Mouse (Mus musculus): ENCODE results near the gene Auts2. TPM values are rescaled to one million over a fixed set of nuclear protein-coding genes. Genes with fewer than 3 reads are reported as not detected.
A peak's percentile ranks its signal among the peaks of the same experiment; 100 is the strongest.

Gene Auts2
- polyA plus RNA-seq, 1 experiment from 2014 or later, result 95.1 TPM

GRCm38 (mm10) chr5:131922759-131923158 is 620.4 kb downstream of the Auts2 start:
- Histone ChIP-seq H3K36me3 (ENCODE audit: poor library complexity, severe bottlenecking) (no peaks in the 10 kb centered on the region), H3K27me3 (no peaks in the 10 kb centered on the region), H3K4me2 (no peak overlapping the region), H3K27ac (no peak overlapping the region), H3K9ac (no peak overlapping the region), H3K9me3 (replicated peaks) (no peaks in the 10 kb centered on the region), H3K4me3 (no peak overlapping the region), H3K4me1 (peaks cover 38% of the 10 kb centered on the region)
- WGBS, result 58% methylated on average over 4 of the region's 4 CpGs
- ATAC-seq, result no peak

GRCm38 (mm10) chr5:131922118-131922517 is 621.0 kb downstream of the Auts2 start:
- Histone ChIP-seq H3K9ac (no peak overlapping the region), H3K36me3 (ENCODE audit: poor library complexity, severe bottlenecking) (no peaks in the 10 kb centered on the region), H3K4me3 (no peak overlapping the region), H3K9me3 (replicated peaks) (no peaks in the 10 kb centered on the region), H3K4me1 (peaks cover 44% of the 10 kb centered on the region), H3K4me2 (no peak overlapping the region), H3K27me3 (no peaks in the 10 kb centered on the region), H3K27ac (no peak overlapping the region)
- 58% methylated on average over 5 of the region's 5 CpGs for WGBS
- ATAC-seq, result no peak

GRCm38 (mm10) chr5:131919983-131920777 is 623.0 kb downstream of the Auts2 start:
- Histone ChIP-seq H3K36me3 (ENCODE audit: poor library complexity, severe bottlenecking) (no peaks in the 10 kb centered on the region), H3K27me3 (no peaks in the 10 kb centered on the region), H3K9ac (0 out of 2 replicates have a peak overlapping the region, but pooled peaks have one; percentile 26), H3K27ac (no peak overlapping the region), H3K4me3 (no peak overlapping the region), H3K4me2 (no peak overlapping the region), H3K4me1 (peaks cover 50% of the 10 kb centered on the region), H3K9me3 (replicated peaks) (no peaks in the 10 kb centered on the region)
- 44% methylated on average over 12 of the region's 12 CpGs for WGBS
- no peak for ATAC-seq

GRCm38 (mm10) chr5:131916791-131917403 is 626.2 kb downstream of the Auts2 start:
- Histone ChIP-seq H3K9ac (no peak overlapping the region), H3K27me3 (no peaks in the 10 kb centered on the region), H3K4me1 (peaks cover 57% of the 10 kb centered on the region), H3K9me3 (replicated peaks) (no peaks in the 10 kb centered on the region), H3K4me3 (no peak overlapping the region), H3K36me3 (ENCODE audit: poor library complexity, severe bottlenecking) (no peaks in the 10 kb centered on the region), H3K4me2 (0 out of 2 replicates have a peak overlapping the region, but pooled peaks have one; percentile 5), H3K27ac (no peak overlapping the region)
- ATAC-seq, result no peak
- WGBS, result 32% methylated on average over 12 of the region's 12 CpGs

GRCm38 (mm10) chr5:131913562-131913961 is 629.6 kb downstream of the Auts2 start:
- Histone ChIP-seq H3K9ac (no peak overlapping the region), H3K4me2 (0 out of 2 replicates have a peak overlapping the region, but pooled peaks have one; percentile 2)
- 10% methylated on average over 8 of the region's 8 CpGs for WGBS

GRCm38 (mm10) chr5:131912983-131913382 is 630.2 kb downstream of the Auts2 start:
- Histone ChIP-seq H3K4me2 (no peak overlapping the region), H3K36me3 (ENCODE audit: poor library complexity, severe bottlenecking) (0 out of 2 replicates have a peak, but pooled peaks cover 3% of the 10 kb centered on the region), H3K9me3 (replicated peaks) (0 out of 2 replicates have a peak, but pooled peaks cover 7% of the 10 kb centered on the region), H3K27me3 (no peaks in the 10 kb centered on the region), H3K27ac (no peak overlapping the region), H3K9ac (no peak overlapping the region), H3K4me1 (peaks cover 35% of the 10 kb centered on the region), H3K4me3 (no peak overlapping the region)
- WGBS, result 48% methylated on average over 1 of the region's 1 CpGs
- no peak for ATAC-seq

More at GRCm38 (mm10) chr5:131913562-131913961, 629.6 kb downstream of the Auts2 start:
- H3K4me1 ChIP-seq, result peaks cover 40% of the 10 kb centered on the region
- H3K27ac ChIP-seq, result no peak overlapping the region
- H3K27me3 ChIP-seq, result no peaks in the 10 kb centered on the region
- H3K9me3 ChIP-seq (replicated peaks), result 0 out of 2 replicates have a peak, but pooled peaks cover 5% of the 10 kb centered on the region
- H3K4me3 ChIP-seq, result no peak overlapping the region
- 0 out of 2 replicates have a peak, but pooled peaks cover 3% of the 10 kb centered on the region for H3K36me3 ChIP-seq (ENCODE audit: poor library complexity, severe bottlenecking)
- ATAC-seq, result no peak

- Histone ChIP-seq H3K27ac (no peak overlapping the region), H3K4me2 (no peak overlapping the region), H3K9ac (no peak overlapping the region), H3K9me3 (replicated peaks) (0 out of 2 replicates have a peak, but pooled peaks cover 7% of the 10 kb centered on the region), H3K4me3 (no peak overlapping the region), H3K4me1 (peaks cover 12% of the 10 kb centered on the region; the same call in 1 of the 2 replicates), H3K36me3 (ENCODE audit: poor library complexity, severe bottlenecking) (0 out of 2 replicates have a peak, but pooled peaks cover 3% of the 10 kb centered on the region), H3K27me3 (no peaks in the 10 kb centered on the region)
- no peak for ATAC-seq
- WGBS, result 89% methylated on average over 3 of the region's 3 CpGs
Measured at GRCm38 (mm10) chr5:131906313-131906712, 636.8 kb downstream of the Auts2 start.

- Histone ChIP-seq H3K4me2 (no peak overlapping the region), H3K4me3 (no peak overlapping the region), H3K9ac (no peak overlapping the region), H3K27me3 (no peaks in the 10 kb centered on the region), H3K9me3 (replicated peaks) (0 out of 2 replicates have a peak, but pooled peaks cover 4% of the 10 kb centered on the region), H3K4me1 (peaks cover 12% of the 10 kb centered on the region; the same call in 1 of the 2 replicates), H3K36me3 (ENCODE audit: poor library complexity, severe bottlenecking) (0 out of 2 replicates have a peak, but pooled peaks cover under 1% of the 10 kb centered on the region), H3K27ac (no peak overlapping the region)
- ATAC-seq, result no peak
- 64% methylated on average over 10 of the region's 10 CpGs for WGBS
Measured at GRCm38 (mm10) chr5:131904478-131904877, 638.7 kb downstream of the Auts2 start.

- no peak overlapping the region for H3K4me2 ChIP-seq
- H3K9me3 ChIP-seq (replicated peaks), result no peaks in the 10 kb centered on the region
- no peak overlapping the region for H3K4me3 ChIP-seq
- no peak for ATAC-seq
- peaks cover 5% of the 10 kb centered on the region; the same call in 1 of the 2 replicates for H3K4me1 ChIP-seq
- 83% methylated on average over 4 of the region's 4 CpGs for WGBS
- no peak overlapping the region for H3K9ac ChIP-seq
- no peaks in the 10 kb centered on the region for H3K36me3 ChIP-seq (ENCODE audit: poor library complexity, severe bottlenecking)
- no peak overlapping the region for H3K27ac ChIP-seq
- no peaks in the 10 kb centered on the region for H3K27me3 ChIP-seq
Measured at GRCm38 (mm10) chr5:131898048-131898638, 645.0 kb downstream of the Auts2 start.

GRCm38 (mm10) chr5:131886636-131887035 is 656.5 kb downstream of the Auts2 start:
- H3K4me2 ChIP-seq, result no peak overlapping the region
- no peak overlapping the region for H3K27ac ChIP-seq
- H3K4me1 ChIP-seq, result no peaks in the 10 kb centered on the region
- no peaks in the 10 kb centered on the region for H3K36me3 ChIP-seq (ENCODE audit: poor library complexity, severe bottlenecking)
- no peak overlapping the region for H3K9ac ChIP-seq
- H3K27me3 ChIP-seq, result no peaks in the 10 kb centered on the region
- WGBS, result 75% methylated on average over 3 of the region's 3 CpGs
- ATAC-seq, result no peak
- no peaks in the 10 kb centered on the region; the same call in 1 of the 2 replicates for H3K9me3 ChIP-seq (replicated peaks)
- no peak overlapping the region for H3K4me3 ChIP-seq

GRCm38 (mm10) chr5:131876569-131876968 is 666.6 kb downstream of the Auts2 start:
- ATAC-seq, result no peak

GRCm38 (mm10) chr5:131875976-131876375 is 667.2 kb downstream of the Auts2 start:
- Histone ChIP-seq H3K9me3 (replicated peaks) (no peaks in the 10 kb centered on the region), H3K4me3 (no peak overlapping the region), H3K4me1 (peaks cover 17% of the 10 kb centered on the region; the same call in 1 of the 2 replicates), H3K27ac (no peak overlapping the region), H3K27me3 (peaks cover 13% of the 10 kb centered on the region; the same call in 1 of the 2 replicates), H3K36me3 (ENCODE audit: poor library complexity, severe bottlenecking) (no peaks in the 10 kb centered on the region), H3K4me2 (no peak overlapping the region), H3K9ac (no peak overlapping the region)
- WGBS, result 85% methylated on average over 4 of the region's 4 CpGs
- no peak for ATAC-seq

More at GRCm38 (mm10) chr5:131876569-131876968, 666.6 kb downstream of the Auts2 start:
- H3K9ac ChIP-seq, result no peak overlapping the region
- H3K4me3 ChIP-seq, result no peak overlapping the region
- H3K27me3 ChIP-seq, result peaks cover 13% of the 10 kb centered on the region; the same call in 1 of the 2 replicates
- H3K27ac ChIP-seq, result no peak overlapping the region
- no peak overlapping the region for H3K4me2 ChIP-seq
- peaks cover 11% of the 10 kb centered on the region; the same call in 1 of the 2 replicates for H3K4me1 ChIP-seq
- no peaks in the 10 kb centered on the region for H3K9me3 ChIP-seq (replicated peaks)
- H3K36me3 ChIP-seq (ENCODE audit: poor library complexity, severe bottlenecking), result no peaks in the 10 kb centered on the region

Measured in forebrain, embryonic 13.5 days (tissue).